Mouse (Mus musculus) mouse trophoblast stem cell (cell line): Measurements from ENCODE around the gene Metap1d.

ENCODE experiments used
- in situ Hi-C, 2 experiments: fragments of 300-500 bp; cut with MseI, MboI; formaldehyde crosslinking; loops; 2 replicates in 1 of 2; 3 replicates in 1 of 2; pipeline ENCODE4 v1.15.1; 2025

The Metap1d gene

DNA sequence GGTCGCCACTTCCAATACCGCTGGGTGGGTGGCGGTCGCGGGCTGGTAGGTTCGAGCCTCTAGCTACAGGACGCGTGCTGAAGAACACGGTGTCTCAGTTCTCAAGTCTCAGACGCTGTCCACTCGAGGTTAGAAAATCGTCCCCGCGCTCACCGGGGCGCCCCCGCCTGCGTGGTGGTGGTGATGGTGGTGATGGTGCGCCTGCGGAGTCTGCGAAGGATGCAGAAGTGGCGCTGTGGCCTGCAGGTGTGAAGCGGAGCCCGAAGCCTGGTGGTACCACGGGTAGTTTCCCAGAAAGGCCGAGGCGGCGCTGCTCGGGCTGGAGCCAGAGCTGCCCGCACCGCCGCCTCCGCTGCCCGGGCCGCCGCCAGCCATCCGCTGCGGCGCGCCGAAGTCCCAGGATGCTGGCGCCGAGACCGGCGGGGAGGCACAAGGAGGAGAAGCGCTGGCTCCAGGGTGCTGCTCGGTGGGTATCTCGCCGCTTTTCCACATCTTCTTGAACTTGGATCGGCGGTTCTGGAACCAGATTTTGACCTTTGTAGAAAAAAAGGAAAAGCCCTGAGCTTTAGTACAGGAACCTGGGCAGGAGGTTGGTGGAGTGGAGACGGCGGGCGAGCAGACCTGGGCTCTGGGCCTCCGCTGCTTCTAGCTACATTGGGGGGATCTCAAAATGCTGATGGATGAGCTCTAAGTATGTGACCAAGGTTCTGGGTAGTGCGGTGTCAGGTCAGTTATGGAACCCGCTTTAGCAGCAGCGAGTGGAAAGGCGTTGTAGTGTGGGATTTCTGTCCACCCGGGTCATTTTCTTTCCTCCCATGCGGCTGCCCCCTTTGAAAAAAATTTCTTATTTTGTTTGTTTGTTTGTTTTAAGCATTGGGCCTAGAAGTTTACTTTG lies 91.6 kb downstream of the Metap1d start:
- in situ Hi-C loops, result loop anchor here in 1 of 2 experiments (5.0 kb wide), 1 partner anchor 92 kb away; the partner anchor contains the start of gene Metap1d

DNA sequence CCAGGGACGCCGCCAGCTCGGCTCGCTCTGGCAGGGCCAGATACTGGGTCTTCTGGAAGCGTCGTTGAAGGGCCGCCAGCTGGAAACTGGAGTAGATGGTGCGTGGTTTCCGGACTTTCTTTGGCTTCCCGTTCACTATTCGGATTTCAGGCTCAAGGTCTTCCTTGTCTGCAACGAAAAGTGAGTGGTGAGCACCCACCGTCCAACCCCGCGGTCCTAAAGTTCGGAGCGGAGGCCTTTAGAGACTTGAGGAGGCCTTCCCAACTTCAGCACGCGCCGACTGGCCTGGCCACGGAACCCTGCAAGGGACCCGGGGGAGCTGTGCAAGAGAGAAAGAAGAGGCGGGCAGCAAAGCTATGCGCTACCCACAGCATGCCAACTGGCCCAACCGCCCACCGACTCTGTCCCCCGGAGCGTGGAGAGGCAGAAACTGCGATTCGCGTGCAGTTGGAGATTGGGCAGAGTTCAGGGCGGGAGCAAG lies 92.4 kb downstream of the Metap1d start:
- in situ Hi-C loops, result loop anchor here in 1 of 2 experiments (5.0 kb wide), 1 partner anchor 93 kb away; the partner anchor contains the start of gene Metap1d

DNA sequence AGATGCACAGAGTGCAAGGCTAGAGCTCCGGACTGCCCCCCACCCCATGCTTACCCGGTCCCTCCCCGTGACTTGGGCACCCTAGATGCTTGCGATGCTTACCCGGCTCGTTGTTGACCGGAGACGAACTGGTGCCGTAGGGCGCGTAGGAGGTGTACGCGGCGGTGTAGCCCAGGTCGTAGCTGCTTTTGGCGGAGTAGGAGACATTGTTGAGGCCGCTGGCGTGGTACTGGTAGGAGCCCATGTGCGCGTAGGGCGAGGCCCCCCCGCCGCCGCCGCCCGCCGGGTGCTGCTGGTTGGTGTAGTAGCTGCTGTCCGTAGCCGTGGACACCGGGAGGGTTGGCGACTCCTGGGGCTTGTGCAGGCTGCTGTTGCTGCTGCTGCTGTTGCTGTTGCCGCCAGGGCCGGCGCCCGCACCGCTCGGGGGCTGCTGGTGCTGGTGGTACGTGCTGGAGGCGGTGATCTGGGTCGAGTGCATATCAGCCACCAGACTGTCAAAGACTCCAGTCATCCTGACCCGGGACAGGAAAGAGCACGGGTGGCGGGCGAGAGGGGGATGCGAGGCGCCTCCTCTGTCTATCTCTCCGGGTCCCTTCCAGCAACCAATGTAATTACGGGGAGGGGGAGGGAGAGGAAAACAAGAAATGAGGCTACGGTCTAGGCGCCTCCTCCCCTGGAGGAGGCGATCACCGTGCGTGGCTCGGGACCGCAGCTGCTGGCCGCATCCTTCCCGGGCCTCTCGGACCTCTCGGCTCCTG lies 93.0 kb downstream of the Metap1d start:
- in situ Hi-C loops, result loop anchor here in 1 of 2 experiments (5.0 kb wide), 1 partner anchor 94 kb away; the partner anchor contains the start of gene Metap1d

DNA sequence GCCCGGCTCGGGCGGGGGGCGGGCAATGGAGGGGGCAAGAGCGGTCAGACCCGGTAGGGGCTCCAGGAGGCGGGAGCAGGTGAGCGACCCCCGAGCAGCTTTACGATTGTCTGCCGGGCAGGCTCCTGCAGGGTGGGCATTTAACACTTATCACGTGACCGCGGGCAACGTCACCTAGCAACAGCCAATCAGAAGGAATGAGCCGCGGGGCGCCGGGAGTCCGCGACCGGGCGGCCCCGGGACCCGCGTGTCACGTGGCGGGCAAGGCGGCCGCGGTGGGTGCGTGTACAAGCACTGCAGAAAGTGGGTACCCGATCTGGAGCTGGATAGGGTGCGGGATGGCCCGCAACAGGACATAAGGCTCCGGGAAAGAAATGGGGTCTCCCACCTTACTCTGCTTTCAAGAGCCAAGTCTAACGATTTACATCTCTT lies 93.6 kb downstream of the Metap1d start, which contains the start of gene Dlx2:
Gene Dlx2, minus strand, starts transcription at position 115 of the 432 bp plus-strand sequence.
- in situ Hi-C loops, result loop anchor here in 1 of 2 experiments (5.0 kb wide), 1 partner anchor 94 kb away; the partner anchor contains the start of gene Metap1d

DNA sequence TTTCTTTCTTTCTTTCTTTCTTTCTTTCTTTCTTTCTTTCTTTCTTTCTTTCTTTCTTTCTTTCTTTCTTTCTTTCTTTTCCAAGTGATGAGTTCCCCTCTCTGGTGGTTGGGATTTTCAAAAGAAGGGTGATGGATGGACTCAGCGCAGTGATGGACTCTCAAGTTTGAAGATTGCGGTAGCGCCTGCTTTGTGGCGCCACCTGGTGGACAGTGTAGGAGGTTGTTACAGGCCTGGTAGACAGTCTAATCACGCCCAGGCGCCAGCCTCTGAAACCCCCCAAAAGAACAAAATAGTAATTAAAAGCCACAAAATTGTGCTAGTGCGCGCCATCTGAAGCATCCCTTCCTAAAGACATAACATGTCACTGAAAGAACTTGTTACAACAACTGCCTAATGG lies 94.8 kb downstream of the Metap1d start:
- in situ Hi-C loops, result loop anchor here in 1 of 2 experiments (5.0 kb wide), 1 partner anchor 96 kb away; the partner anchor contains the start of gene Metap1d

DNA sequence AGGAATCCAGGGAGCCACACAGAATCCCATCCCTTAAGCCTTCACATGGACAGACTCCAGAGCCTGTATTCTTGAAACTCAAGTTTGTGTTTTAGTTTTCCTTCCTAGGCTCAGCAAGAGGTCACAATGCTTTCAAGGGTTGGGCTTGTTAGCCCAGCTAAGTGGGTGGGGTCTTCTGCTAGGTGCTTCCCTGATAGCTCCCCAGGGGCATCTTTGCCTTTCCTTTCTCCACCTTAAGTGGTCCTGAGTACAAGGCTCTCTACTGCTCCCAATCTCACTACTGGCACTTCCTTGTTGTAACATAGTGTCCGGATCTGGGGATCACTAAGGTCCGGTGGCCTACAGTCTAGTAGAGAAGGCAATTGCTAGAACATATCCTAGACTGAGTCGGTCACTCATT lies 97.3 kb downstream of the Metap1d start:
- in situ Hi-C loops, result no loop called here

DNA sequence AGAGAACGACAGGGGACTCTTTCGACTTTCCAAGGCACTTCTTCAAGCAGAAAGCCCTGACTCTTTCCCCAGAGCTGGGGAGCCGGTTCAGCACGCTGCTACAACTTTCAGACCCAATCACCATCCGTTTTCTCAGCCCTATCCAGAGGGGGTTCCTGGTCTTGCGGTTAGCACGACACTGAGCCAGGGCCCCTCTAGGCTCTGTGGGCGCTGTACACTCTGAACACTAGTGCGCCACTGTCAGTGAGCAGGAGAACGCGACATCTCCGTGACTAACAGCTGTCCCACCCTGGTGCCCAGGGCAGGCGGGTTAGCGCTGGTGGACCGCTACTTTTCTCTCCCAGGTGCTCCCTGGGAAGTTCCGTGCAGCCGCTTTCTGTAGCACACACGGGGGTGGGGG lies 98.6 kb downstream of the Metap1d start:
- in situ Hi-C loops, result no loop called here

DNA sequence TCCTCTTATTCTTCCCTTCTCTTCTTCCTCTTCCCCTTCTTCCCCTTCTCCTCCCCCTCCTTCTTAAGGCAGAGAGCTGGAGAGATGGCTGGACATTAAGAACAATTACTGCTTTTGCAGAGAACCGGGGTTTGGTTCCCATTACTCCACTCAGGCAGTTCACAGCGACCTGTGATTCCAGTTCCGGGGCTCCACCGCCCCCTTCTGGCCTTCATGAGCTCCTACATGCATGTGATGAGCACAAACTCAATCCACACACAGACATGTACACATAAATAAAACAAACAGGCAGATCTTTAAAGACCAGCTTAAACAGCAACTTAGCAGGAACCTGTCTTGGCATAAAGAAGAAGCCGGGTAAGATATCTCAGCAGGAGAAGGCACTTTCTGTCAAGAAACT lies 103.0 kb downstream of the Metap1d start:
- in situ Hi-C loops, result no loop called here

DNA sequence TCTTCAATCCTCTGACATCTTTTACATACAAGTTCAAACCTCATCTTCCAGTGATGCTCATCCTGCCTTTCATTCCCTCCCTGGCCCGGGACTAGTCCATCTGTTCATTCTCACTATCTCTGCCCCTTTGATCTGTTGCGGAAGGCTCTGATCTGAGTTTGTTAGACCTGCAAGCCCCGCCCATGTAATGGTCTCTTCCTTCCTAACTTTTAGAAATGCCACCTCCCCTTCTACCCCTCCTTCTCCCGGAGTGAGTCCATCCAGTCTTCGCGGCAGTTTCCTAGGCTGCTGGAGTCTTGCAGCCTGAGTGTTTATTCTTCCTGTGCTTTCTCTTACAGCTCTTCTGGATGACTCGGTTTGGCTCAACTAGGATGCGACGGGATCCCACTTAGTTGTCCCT lies 113.4 kb downstream of the Metap1d start:
- in situ Hi-C loops, result no loop called here

DNA sequence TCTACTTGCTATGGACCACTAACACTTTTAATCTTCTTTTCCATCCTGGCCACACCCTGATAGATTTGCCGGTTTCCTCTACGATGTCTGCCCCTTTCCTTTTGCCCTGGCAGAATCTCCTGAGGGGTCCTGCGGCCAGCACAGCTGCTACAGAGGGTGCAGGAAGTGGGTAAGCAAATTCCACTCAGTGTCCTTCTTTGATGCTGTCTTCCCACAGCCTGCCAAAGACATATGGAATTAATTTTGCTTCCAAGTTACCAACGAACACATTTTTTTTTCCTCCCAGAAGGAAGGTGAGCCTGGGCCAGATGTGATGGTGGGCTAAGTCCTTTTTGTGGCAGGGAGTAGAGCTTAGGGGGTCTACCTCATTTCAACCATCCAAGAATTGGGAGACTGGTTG lies 120.7 kb downstream of the Metap1d start:
- in situ Hi-C loops, result no loop called here
